Mouse (Mus musculus): ENCODE measurements at regions not wholly inside any gene's neighbourhood (a gene's known extent, or its start where the extent isn't known, plus 50 kb on each side); places are given as distances from the start of the nearest gene placed in this dataset.

- Histone ChIP-seq H3K9me3 (ENCODE audit: control insufficient read depth, low read length) (no peaks in the 10 kb centered on the region), H3K4me2 (ENCODE audit: low read depth, low read length) (no peak overlapping the region), H3K36me3 (ENCODE audit: control insufficient read depth, insufficient read depth, low read length) (no peaks in the 10 kb centered on the region), H3K27ac (ENCODE audit: low read length) (no peak overlapping the region), H3K27me3 (replicated peaks; ENCODE audit: control insufficient read depth, insufficient read depth, low read length) (no peaks in the 10 kb centered on the region), H3K9ac (ENCODE audit: low read depth, low read length) (no peak overlapping the region), H3K4me1 (ENCODE audit: control insufficient read depth, insufficient read depth, low read length) (no peaks in the 10 kb centered on the region), H3K4me3 (ENCODE audit: low read length) (no peak overlapping the region)
- no peak for ATAC-seq
- 67% methylated on average over 3 of the region's 3 CpGs for whole genome bisulfite sequencing
Observed at GRCm38 (mm10) chr8:98463375-98464030, 952.8 kb downstream of the Cdh8 start.

- Histone ChIP-seq H3K4me2 (ENCODE audit: low read depth, low read length) (no peak overlapping the region), H3K27ac (ENCODE audit: low read length) (no peak overlapping the region), H3K36me3 (ENCODE audit: control insufficient read depth, insufficient read depth, low read length) (no peaks in the 10 kb centered on the region), H3K4me1 (ENCODE audit: control insufficient read depth, insufficient read depth, low read length) (no peaks in the 10 kb centered on the region), H3K4me3 (ENCODE audit: low read length) (no peak overlapping the region), H3K27me3 (replicated peaks; ENCODE audit: control insufficient read depth, insufficient read depth, low read length) (no peaks in the 10 kb centered on the region), H3K9me3 (ENCODE audit: control insufficient read depth, low read length) (no peaks in the 10 kb centered on the region), H3K9ac (ENCODE audit: low read depth, low read length) (no peak overlapping the region)
- 67% methylated on average over 1 of the region's 1 CpGs for WGBS
- no peak for ATAC-seq
Observed at GRCm38 (mm10) chr8:98455539-98455938, 960.7 kb downstream of the Cdh8 start.

All from intestine, embryonic 16.5 days (tissue).